Mouse (Mus musculus): ENCODE measurements at regions not wholly inside any gene's neighbourhood (a gene's known extent, or its start where the extent isn't known, plus 50 kb on each side); places are given as distances from the start of the nearest gene placed in this dataset.

GRCm38 (mm10) chr13:53913501-53913900 lies 142.0 kb downstream of the Drd1 start:
- no peak for TF ChIP-seq POLR2A (IDR thresholded peaks at IDR 0.05; ENCODE audit: insufficient read depth, low read depth, low read length)
- TF ChIP-seq EP300 (IDR thresholded peaks at IDR 0.05; ENCODE audit: insufficient read depth, low read depth, low read length): no peak

All from heart, adult 2 months (tissue).